Mouse (Mus musculus) midbrain, embryonic 16.5 days (tissue): ENCODE results near the gene Acoxl. TPM values are rescaled to one million over a fixed set of nuclear protein-coding genes. Genes with fewer than 3 reads are reported as not detected.

Experiments
- ATAC-seq: fragments of 200-750 bp; cut with Nextera tagmentation; 2 replicates; pipeline ENCODE4 v1.8.0; 2017; ENCODE audit warnings: moderate TSS enrichment
- H3K27ac ChIP-seq: fragments of 300-500 bp; sonication (generic); 2 replicates; pipeline ENCODE4 v1.5.1; 2014; ENCODE audit warnings: mild to moderate bottlenecking, low read length, mixed read lengths
- H3K27me3 ChIP-seq: fragments of 300-500 bp; sonication (generic); 2 replicates; pipeline ENCODE4 v1.6.1; 2014; ENCODE audit warnings: low read depth, low read length, mixed read lengths; ENCODE audit not compliant: control insufficient read depth, insufficient read depth
- H3K36me3 ChIP-seq: fragments of 300-500 bp; sonication (generic); 2 replicates; pipeline ENCODE4 v1.6.1; 2014; ENCODE audit warnings: mild to moderate bottlenecking, low read length, moderate library complexity, mixed read lengths; ENCODE audit not compliant: control insufficient read depth, insufficient read depth
- H3K4me1 ChIP-seq: fragments of 300-500 bp; sonication (generic); 2 replicates; pipeline ENCODE4 v1.6.1; 2014; ENCODE audit warnings: mild to moderate bottlenecking, low read length, mixed read lengths; ENCODE audit not compliant: control insufficient read depth, insufficient read depth
- H3K4me2 ChIP-seq: fragments of 300-500 bp; sonication (generic); 2 replicates; pipeline ENCODE4 v1.6.1; 2014; ENCODE audit warnings: mild to moderate bottlenecking, low read length, mixed read lengths
- H3K4me3 ChIP-seq: fragments of 300-500 bp; sonication (generic); 2 replicates; pipeline ENCODE4 v1.5.1; 2014; ENCODE audit warnings: low read depth, mild to moderate bottlenecking, low read length, moderate library complexity, mixed read lengths
- H3K9ac ChIP-seq: fragments of 300-500 bp; sonication (generic); 2 replicates; pipeline ENCODE4 v1.6.1; 2014; ENCODE audit warnings: low read depth, low read length, mixed read lengths
- H3K9me3 ChIP-seq: fragments of 300-500 bp; sonication (generic); replicated peaks from 2 replicates; pipeline ENCODE4 v1.6.1; 2014; ENCODE audit warnings: mild to moderate bottlenecking, low read length, mixed read lengths; ENCODE audit not compliant: control insufficient read depth, poor library complexity, severe bottlenecking
- WGBS: fragments of 180-500 bp; shearing (Covaris S2); extraction: QIAGEN DNeasy Blood & Tissue Kit; methylation state at CpG from one replicate; pipeline ENCODE4 v1.1.7; 2014; 5-methylcytosine and 5-hydroxymethylcytosine counted together
- polyA plus RNA-seq: library from polyadenylated mRNA; unstranded; fragments of >200 nt; fragmentation: Nextera tagmentation; extraction: Ambion mirVana; gene quantifications from 2 replicates; pipeline ENCODE4 v1.2.1, GENCODE M21; 2015

The Acoxl gene
- polyA plus RNA-seq, 1 experiment from 2014 or later = not detected

- Histone ChIP-seq H3K9me3 (no peaks in the 10 kb centered on the region), H3K27ac (no peak overlapping the region), H3K4me1 (peaks cover 2% of the 10 kb centered on the region; the same call in 1 of the 2 replicates), H3K4me3 (no peak overlapping the region), H3K36me3 (no peaks in the 10 kb centered on the region), H3K9ac (no peak overlapping the region), H3K27me3 (peaks cover 3% of the 10 kb centered on the region; the same call in 1 of the 2 replicates), H3K4me2 (no peak overlapping the region)
- WGBS = 5% methylated on average over 6 of the region's 6 CpGs
- ATAC-seq = peak; percentile 83
Observed at GRCm38 (mm10) chr2:127889432-127889831, 50.8 kb downstream of the Acoxl start.

- no peak overlapping the region for H3K4me2 ChIP-seq
- ATAC-seq = no peak
- no peak overlapping the region for H3K9ac ChIP-seq
- no peaks in the 10 kb centered on the region for H3K9me3 ChIP-seq
- WGBS = 89% methylated on average over 5 of the region's 5 CpGs
- H3K36me3 ChIP-seq = no peaks in the 10 kb centered on the region
- no peak overlapping the region for H3K27ac ChIP-seq
- peaks cover 3% of the 10 kb centered on the region; the same call in 1 of the 2 replicates for H3K27me3 ChIP-seq
- no peak overlapping the region for H3K4me3 ChIP-seq
- H3K4me1 ChIP-seq = peaks cover 2% of the 10 kb centered on the region; the same call in 1 of the 2 replicates
Observed at GRCm38 (mm10) chr2:127889979-127890378, 51.3 kb downstream of the Acoxl start.

GRCm38 (mm10) chr2:127890526-127890925, 51.9 kb downstream of the Acoxl start:
- no peaks in the 10 kb centered on the region for H3K36me3 ChIP-seq
- WGBS = 75% methylated on average over 8 of the region's 8 CpGs
- H3K4me3 ChIP-seq = no peak overlapping the region
- peaks cover 2% of the 10 kb centered on the region; the same call in 1 of the 2 replicates for H3K4me1 ChIP-seq
- ATAC-seq = no peak
- H3K9me3 ChIP-seq = no peaks in the 10 kb centered on the region
- H3K4me2 ChIP-seq = no peak overlapping the region
- H3K27me3 ChIP-seq = peaks cover 3% of the 10 kb centered on the region; the same call in 1 of the 2 replicates
- H3K9ac ChIP-seq = no peak overlapping the region
- no peak overlapping the region for H3K27ac ChIP-seq

- Histone ChIP-seq H3K9ac (no peak overlapping the region), H3K4me1 (peaks cover 2% of the 10 kb centered on the region; the same call in 1 of the 2 replicates), H3K4me3 (no peak overlapping the region), H3K9me3 (no peaks in the 10 kb centered on the region), H3K27ac (no peak overlapping the region), H3K4me2 (no peak overlapping the region), H3K27me3 (peaks cover 3% of the 10 kb centered on the region; the same call in 1 of the 2 replicates), H3K36me3 (no peaks in the 10 kb centered on the region)
- WGBS = 82% methylated on average over 3 of the region's 3 CpGs
- ATAC-seq = no peak
Observed at GRCm38 (mm10) chr2:127891056-127891455, 52.4 kb downstream of the Acoxl start.

GRCm38 (mm10) chr2:127894890-127895289, 56.2 kb downstream of the Acoxl start:
- no peaks in the 10 kb centered on the region for H3K4me1 ChIP-seq
- no peaks in the 10 kb centered on the region for H3K27me3 ChIP-seq
- H3K27ac ChIP-seq = no peak overlapping the region
- no peak overlapping the region for H3K4me2 ChIP-seq
- H3K9ac ChIP-seq = no peak overlapping the region
- no peaks in the 10 kb centered on the region for H3K36me3 ChIP-seq
- no peak for ATAC-seq
- H3K9me3 ChIP-seq = no peaks in the 10 kb centered on the region
- no peak overlapping the region for H3K4me3 ChIP-seq
- WGBS = 39% methylated on average over 6 of the region's 6 CpGs

GRCm38 (mm10) chr2:127897718-127898117, 59.0 kb downstream of the Acoxl start:
- no peak for ATAC-seq
- H3K36me3 ChIP-seq = no peaks in the 10 kb centered on the region
- WGBS = 71% methylated on average over 5 of the region's 5 CpGs
- no peaks in the 10 kb centered on the region for H3K27me3 ChIP-seq
- H3K4me2 ChIP-seq = no peak overlapping the region
- H3K4me1 ChIP-seq = no peaks in the 10 kb centered on the region
- no peaks in the 10 kb centered on the region for H3K9me3 ChIP-seq
- H3K27ac ChIP-seq = no peak overlapping the region
- H3K4me3 ChIP-seq = no peak overlapping the region
- no peak overlapping the region for H3K9ac ChIP-seq

- no peaks in the 10 kb centered on the region for H3K36me3 ChIP-seq
- no peak overlapping the region for H3K9ac ChIP-seq
- H3K4me1 ChIP-seq = no peaks in the 10 kb centered on the region
- WGBS = 87% methylated on average over 10 of the region's 10 CpGs
- H3K4me3 ChIP-seq = no peak overlapping the region
- no peaks in the 10 kb centered on the region for H3K9me3 ChIP-seq
- no peak overlapping the region for H3K27ac ChIP-seq
- no peak for ATAC-seq
- H3K4me2 ChIP-seq = no peak overlapping the region
- no peaks in the 10 kb centered on the region for H3K27me3 ChIP-seq
Observed at GRCm38 (mm10) chr2:127904918-127905317, 66.2 kb downstream of the Acoxl start.

- H3K27ac ChIP-seq = no peak overlapping the region
- no peak overlapping the region for H3K4me3 ChIP-seq
- no peaks in the 10 kb centered on the region for H3K4me1 ChIP-seq
- H3K27me3 ChIP-seq = no peaks in the 10 kb centered on the region
- WGBS = 50% methylated on average over 6 of the region's 6 CpGs
- H3K36me3 ChIP-seq = no peaks in the 10 kb centered on the region
- no peak overlapping the region for H3K4me2 ChIP-seq
- H3K9ac ChIP-seq = no peak overlapping the region
- no peaks in the 10 kb centered on the region for H3K9me3 ChIP-seq
- ATAC-seq = no peak
Observed at GRCm38 (mm10) chr2:127906973-127907678, 68.5 kb downstream of the Acoxl start.

GRCm38 (mm10) chr2:127907679-127908042, 69.0 kb downstream of the Acoxl start:
- H3K9me3 ChIP-seq = no peaks in the 10 kb centered on the region
- H3K9ac ChIP-seq = no peak overlapping the region
- H3K27me3 ChIP-seq = no peaks in the 10 kb centered on the region
- H3K36me3 ChIP-seq = no peaks in the 10 kb centered on the region
- H3K4me3 ChIP-seq = no peak overlapping the region
- H3K27ac ChIP-seq = no peak overlapping the region
- no peak overlapping the region for H3K4me2 ChIP-seq
- no peaks in the 10 kb centered on the region for H3K4me1 ChIP-seq
- ATAC-seq = no peak
- WGBS = 26% methylated on average over 1 of the region's 1 CpGs
